Mouse (Mus musculus): ENCODE data around the gene Pcdh11x.
"Not testable (repeated sequence)": the region's sequence is repeated elsewhere in the genome, so short reads cannot be mapped to it uniquely, and the experiment has no call there.

Gene Pcdh11x

DNA sequence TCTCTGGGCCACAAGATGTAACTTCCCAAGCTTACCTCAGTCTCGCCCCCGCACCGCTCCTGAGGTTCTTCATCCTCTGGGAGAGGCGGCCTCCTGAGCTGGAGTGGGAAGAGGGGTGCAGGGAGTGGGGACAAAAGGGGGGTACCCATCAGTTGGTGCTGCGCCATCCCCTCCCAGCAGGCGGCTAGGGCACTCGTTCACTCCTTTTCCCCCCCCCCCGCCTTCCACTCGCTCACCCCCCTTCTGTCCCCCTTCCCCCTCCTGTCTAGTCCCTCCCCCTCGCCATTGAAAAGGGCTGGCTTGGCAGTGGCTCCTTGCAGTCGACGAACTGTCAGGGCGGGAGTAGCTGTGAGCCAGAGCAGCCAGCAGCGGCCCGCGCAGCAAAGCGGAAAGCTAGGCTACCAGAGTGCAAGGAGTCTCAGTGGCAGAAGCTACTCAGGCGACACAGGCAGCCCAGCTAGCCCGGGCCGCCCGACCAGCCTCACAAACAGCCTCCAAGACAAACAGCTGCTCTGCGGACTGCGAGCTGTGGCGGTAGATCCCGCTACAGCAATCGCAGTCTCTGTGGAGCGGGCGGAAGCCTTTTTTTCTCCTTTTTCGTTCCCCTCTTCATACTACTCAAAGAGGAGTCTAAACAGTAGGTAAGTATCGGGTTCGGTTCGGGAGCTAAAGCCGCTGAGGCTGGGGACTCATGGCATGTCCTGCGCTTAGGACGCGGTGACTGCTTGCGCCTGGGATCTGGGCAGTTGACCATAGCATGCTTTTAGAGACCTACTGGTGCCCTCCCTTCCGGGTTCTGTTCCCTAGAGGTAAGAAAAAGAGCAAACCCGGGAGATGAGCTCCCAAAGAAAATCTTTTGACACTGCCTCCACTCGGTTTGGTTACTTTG lies at the start of gene Pcdh11x:
Gene Pcdh11x, plus strand, starts transcription at position 249 of the 889 bp plus-strand sequence.
- Histone ChIP-seq H3K27me3 (ENCODE audit: control insufficient read depth, insufficient read depth, low read length, poor library complexity, severe bottlenecking) (no peaks in the 10 kb centered on the region), H3K36me3 (ENCODE audit: control insufficient read depth, insufficient read depth, low read length, poor library complexity, severe bottlenecking) (no peaks in the 10 kb centered on the region)
- DNase-seq (ENCODE audit: low read depth, low spot score): no peak

DNA sequence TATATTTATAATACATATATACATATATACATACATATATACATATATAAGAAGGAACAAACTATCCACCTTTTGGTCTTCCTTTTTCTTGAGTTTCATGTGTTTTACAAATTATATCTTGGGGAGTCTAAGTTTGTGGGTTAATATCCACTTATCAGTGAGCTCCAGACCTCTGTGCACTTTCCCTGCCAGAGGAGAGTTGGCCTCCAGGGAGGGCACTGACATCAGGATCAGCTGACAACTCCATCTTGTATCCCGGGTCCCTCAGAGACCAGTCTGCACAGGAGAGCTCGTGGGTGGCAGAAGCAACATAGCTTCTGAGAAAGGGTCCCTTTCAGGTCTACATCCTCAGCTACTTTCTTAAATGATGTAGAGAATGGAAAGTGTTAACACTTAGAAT lies 30.0 kb upstream of the Pcdh11x start:
- Histone ChIP-seq H3K36me3 (ENCODE audit: control insufficient read depth, insufficient read depth, low read length, poor library complexity, severe bottlenecking) (no peaks in the 10 kb centered on the region), H3K27me3 (ENCODE audit: control insufficient read depth, insufficient read depth, low read length, poor library complexity, severe bottlenecking) (no peaks in the 10 kb centered on the region)
- DNase-seq (ENCODE audit: low read depth, low spot score): no peak

DNA sequence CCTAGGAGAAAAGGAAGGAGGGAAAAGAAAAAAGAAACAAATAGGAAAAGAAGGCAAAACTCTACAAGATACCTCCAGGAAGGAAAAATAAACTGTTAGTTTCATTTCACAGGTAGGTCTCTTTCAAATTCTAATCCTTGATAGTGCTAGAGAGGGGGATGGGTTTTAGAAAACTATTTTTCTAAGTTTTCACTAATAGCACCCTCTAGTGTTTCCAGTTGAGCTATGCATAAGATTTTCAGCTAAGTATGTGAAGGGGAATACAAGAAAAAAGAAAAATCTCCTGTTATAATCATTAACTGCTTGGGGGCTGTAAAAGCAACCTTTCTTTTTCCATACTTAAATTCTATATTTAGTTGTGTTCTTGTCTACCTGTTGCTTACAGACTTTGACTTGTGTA lies 4.5 kb upstream of the Pcdh11x start:
- Histone ChIP-seq H3K36me3 (ENCODE audit: control insufficient read depth, insufficient read depth, low read length, poor library complexity, severe bottlenecking) (no peaks in the 10 kb centered on the region), H3K27me3 (ENCODE audit: control insufficient read depth, insufficient read depth, low read length, poor library complexity, severe bottlenecking) (no peaks in the 10 kb centered on the region)
- DNase-seq (ENCODE audit: low read depth, low spot score): no peak

DNA sequence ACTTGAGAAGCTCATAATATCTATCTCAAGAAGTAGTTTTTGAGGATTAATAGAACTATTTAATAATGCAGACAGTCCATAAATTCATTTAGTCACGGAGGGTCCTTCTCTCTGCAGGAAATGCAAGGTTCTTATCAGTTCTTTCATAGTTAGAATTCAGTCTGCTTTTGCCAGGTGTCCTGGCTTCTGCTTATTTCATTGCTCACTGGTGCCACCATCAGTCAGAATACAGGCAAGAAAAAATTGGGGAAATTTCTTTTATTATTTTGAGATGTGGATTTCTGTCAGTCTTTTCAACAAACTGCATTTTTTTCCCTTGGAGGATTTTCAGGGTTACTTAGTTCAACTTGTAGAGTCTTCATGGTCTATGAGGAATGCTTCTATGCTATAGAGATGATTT lies 2.6 kb upstream of the Pcdh11x start:
- H3K27me3 ChIP-seq (ENCODE audit: control insufficient read depth, insufficient read depth, low read length, poor library complexity, severe bottlenecking): no peaks in the 10 kb centered on the region
- H3K36me3 ChIP-seq (ENCODE audit: control insufficient read depth, insufficient read depth, low read length, poor library complexity, severe bottlenecking): no peaks in the 10 kb centered on the region
- no peak for DNase-seq (ENCODE audit: low read depth, low spot score)

DNA sequence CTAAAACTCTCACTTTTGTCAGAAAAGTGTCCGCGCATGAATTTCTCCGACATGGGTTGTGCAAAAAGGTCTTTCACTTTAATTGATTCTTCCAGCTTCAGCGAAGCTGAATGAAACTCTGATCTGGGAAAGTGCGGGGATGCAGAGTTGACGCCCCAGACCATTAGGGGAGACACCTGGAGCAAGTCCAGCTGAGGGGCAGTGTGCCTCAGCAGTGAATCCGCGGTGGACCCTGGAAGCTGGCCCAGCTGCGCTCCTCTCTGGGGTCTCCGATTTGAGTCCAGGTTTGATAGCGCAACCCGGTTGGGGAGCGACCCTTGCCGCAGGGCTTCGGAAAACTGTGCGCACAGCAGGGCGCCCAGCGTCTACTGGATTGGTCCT lies 831 bp downstream of the Pcdh11x start:
- Histone ChIP-seq H3K36me3 (ENCODE audit: control insufficient read depth, insufficient read depth, low read length, poor library complexity, severe bottlenecking) (no peaks in the 10 kb centered on the region), H3K27me3 (ENCODE audit: control insufficient read depth, insufficient read depth, low read length, poor library complexity, severe bottlenecking) (no peaks in the 10 kb centered on the region)
- DNase-seq (ENCODE audit: low read depth, low spot score): no peak

DNA sequence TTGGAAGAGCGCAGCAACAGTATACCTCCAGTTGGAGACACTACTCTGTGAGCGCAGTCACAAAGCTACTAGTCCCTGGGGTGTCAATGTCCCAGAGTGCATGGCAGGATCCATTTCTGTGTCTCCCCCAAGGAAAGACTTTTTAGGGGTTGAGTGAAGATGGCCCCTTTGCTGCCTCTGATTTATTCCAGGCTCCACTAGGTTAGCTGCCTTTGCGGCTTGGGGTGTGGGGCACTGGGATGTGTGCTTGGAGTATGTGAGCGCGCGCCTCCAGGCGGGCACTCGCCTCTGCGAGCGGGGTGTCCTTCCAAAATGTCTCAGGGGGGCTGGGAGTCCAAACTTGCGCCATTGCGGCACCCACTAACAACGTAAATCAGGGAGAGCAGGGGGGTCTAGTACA lies 1.6 kb downstream of the Pcdh11x start:
- no peaks in the 10 kb centered on the region for H3K27me3 ChIP-seq (ENCODE audit: control insufficient read depth, insufficient read depth, low read length, poor library complexity, severe bottlenecking)
- DNase-seq (ENCODE audit: low read depth, low spot score): no peak
- no peaks in the 10 kb centered on the region for H3K36me3 ChIP-seq (ENCODE audit: control insufficient read depth, insufficient read depth, low read length, poor library complexity, severe bottlenecking)

DNA sequence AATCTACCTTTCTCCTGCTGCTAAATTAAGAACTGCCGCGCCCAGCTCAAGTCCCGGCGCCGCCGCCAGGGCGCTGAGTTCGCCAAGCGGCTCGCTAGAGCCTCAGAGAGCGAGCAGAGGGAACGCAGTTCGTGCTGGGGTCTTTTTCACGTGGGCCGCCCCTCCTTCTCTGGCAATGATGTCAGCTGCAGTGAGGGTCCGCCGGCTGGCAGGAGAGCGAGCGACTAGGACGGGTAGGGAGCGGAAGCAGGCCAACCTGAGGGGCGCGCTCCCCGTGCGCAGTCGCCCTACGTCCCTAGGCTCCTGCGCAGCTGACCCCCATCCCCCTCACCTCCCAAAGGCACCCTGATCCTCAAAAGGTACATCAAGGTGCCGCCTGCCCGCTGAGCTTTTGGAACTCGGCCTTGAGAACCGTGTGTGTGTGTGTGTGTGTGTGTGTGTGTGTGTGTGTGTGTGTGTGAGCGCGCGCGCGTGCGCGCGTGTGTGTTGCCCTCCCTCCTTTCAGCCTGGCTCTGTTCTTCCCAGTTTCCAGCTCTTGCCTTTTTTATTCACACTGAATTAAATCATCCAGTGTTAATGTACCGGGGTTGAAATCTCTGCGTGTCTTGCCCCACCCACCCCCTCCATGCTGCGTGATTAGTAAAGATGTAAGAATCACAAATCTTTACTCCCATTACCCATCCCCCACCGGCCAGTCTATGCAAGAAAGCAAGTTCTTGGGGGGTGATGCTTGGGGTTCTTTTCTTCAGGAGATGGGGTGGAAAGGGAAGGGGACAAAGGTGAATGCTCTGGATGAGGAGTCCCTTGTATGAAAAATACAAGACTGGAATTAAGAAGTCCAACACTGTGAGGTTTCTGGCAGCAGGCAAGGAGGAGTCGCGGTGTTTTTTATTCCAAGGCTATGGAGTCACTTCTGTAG lies 3.0 kb downstream of the Pcdh11x start:
- Histone ChIP-seq H3K36me3 (ENCODE audit: control insufficient read depth, insufficient read depth, low read length, poor library complexity, severe bottlenecking) (no peaks in the 10 kb centered on the region), H3K27me3 (ENCODE audit: control insufficient read depth, insufficient read depth, low read length, poor library complexity, severe bottlenecking) (no peaks in the 10 kb centered on the region)
- no peak for DNase-seq (ENCODE audit: low read depth, low spot score)

DNA sequence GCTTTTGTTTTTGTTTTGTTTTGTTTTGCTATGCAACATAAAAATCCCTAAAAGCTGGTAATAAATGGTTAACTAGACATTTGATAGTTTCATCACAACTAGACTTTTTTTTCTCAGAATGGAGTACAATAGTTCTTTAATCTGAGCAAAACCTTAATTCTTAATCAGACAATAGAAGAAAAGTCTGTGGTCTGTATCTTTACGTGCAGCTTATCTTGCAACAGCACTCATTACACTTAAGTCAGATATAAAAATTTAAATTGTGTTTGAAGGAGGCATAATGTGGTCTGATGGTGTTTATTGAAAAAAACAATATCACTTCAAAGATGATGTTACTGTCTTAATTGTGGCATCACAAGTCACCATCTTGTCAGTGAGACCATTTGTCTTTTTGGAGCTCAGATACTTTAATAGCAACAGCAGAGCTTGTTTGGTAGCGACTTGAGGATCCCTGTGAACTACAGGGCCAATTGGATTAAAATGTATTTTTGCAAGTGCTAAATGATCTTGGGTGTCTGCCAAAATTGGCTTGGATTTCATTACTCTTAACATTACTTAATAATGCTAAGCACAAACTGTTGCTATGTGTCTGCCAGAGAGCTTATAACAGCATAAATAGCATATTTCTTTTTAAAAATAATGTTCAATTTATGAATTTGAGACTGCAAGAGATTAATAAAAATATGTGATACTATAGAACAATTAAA lies 11.6 kb downstream of the Pcdh11x start:
- H3K27me3 ChIP-seq (ENCODE audit: control insufficient read depth, insufficient read depth, low read length, poor library complexity, severe bottlenecking): no peaks in the 10 kb centered on the region
- no peak for DNase-seq (ENCODE audit: low read depth, low spot score)
- no peaks in the 10 kb centered on the region for H3K36me3 ChIP-seq (ENCODE audit: control insufficient read depth, insufficient read depth, low read length, poor library complexity, severe bottlenecking)

DNA sequence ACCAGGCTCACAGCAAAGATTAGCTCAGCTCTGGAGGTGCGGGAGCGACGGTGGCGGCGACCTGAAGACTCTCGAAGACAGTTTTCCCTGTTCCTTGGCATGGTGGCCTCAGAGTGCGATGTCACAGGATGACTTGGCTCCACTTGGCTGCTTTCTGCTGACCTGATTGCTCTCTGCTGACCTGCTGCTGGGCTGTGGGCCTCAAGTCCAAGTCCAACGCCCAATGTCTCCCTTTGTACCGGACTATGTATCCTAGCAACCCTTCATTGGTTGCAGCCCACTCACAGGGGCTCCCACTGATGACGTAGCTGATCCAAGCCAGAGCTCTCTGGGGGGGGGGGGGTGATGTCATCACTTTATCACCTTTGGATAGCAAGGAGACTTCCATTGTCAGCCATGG lies 22.9 kb downstream of the Pcdh11x start, which contains the start of gene H2afb3:
Gene H2afb3, minus strand, starts transcription at position 101 of the 400 bp plus-strand sequence.
- H3K27me3 ChIP-seq (ENCODE audit: control insufficient read depth, insufficient read depth, low read length, poor library complexity, severe bottlenecking); H3K36me3 ChIP-seq (ENCODE audit: control insufficient read depth, insufficient read depth, low read length, poor library complexity, severe bottlenecking); DNase-seq (ENCODE audit: low read depth, low spot score): not testable (repeated sequence)

DNA sequence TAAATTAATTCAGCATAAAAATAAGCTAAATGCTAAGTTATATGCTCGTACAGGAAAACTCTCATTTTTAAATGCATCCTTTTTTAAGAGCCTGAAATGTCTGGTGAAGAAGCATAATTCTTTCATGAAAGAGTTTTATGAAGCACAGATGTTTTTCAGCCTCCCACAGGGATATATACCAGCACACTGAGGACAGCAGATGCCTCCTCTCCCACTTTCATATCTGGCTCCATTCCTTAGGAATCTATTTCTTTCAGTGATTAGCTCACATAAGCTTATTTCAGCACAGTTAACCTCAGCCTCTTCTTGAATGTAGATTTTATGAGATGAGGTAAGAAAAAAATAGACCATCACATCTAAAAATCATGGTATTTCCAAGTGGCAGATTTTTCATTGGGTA lies 176.2 kb downstream of the Pcdh11x start:
- H3K36me3 ChIP-seq (ENCODE audit: control insufficient read depth, insufficient read depth, low read length, poor library complexity, severe bottlenecking): no peaks in the 10 kb centered on the region

DNA sequence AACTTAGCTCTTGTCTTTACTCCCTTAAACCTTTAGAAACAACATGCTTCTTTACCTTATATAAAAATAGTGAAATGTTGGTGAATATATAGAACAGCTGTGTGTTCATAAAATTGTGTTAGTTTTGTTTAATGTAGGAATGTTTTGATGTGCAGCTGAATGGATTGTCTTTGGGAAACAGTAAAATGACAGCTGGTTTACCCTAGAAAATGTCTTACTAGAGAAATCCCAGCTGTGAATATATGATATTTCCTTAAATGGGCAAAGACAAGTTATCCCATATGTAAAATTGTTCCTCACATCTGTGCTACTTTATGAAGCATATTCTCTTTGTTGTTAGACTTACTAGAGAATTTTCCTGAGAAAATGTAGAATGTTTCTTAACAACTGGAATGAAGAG lies 196.4 kb downstream of the Pcdh11x start:
- no peaks in the 10 kb centered on the region for H3K36me3 ChIP-seq (ENCODE audit: control insufficient read depth, insufficient read depth, low read length, poor library complexity, severe bottlenecking)
- no peak for DNase-seq (ENCODE audit: low read depth, low spot score)
- no peaks in the 10 kb centered on the region for H3K27me3 ChIP-seq (ENCODE audit: control insufficient read depth, insufficient read depth, low read length, poor library complexity, severe bottlenecking)

More for the DNA sequence above, 176.2 kb downstream of the Pcdh11x start:
- no peaks in the 10 kb centered on the region for H3K27me3 ChIP-seq (ENCODE audit: control insufficient read depth, insufficient read depth, low read length, poor library complexity, severe bottlenecking)
- DNase-seq (ENCODE audit: low read depth, low spot score): no peak

DNA sequence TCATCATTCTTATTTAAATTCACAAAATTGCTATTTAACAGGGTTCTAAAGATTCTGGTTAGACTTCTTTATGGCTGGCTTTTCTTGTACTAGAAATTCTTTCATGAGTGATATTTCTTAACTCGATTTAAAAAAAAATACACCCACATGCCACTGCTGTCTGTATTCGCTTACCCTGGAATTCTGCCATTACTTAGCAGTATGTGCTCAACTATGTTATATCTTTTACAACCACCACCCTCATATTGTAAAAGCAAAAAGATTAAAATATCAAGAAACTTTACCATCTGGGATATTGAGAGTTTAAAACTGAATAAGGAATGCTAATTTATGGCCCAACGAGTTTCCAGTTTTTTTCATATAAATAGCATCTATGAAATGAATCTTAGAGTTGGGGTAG lies 234.9 kb downstream of the Pcdh11x start:
- Histone ChIP-seq H3K27me3 (ENCODE audit: control insufficient read depth, insufficient read depth, low read length, poor library complexity, severe bottlenecking) (no peaks in the 10 kb centered on the region), H3K36me3 (ENCODE audit: control insufficient read depth, insufficient read depth, low read length, poor library complexity, severe bottlenecking) (no peaks in the 10 kb centered on the region)
- DNase-seq (ENCODE audit: low read depth, low spot score): no peak

DNA sequence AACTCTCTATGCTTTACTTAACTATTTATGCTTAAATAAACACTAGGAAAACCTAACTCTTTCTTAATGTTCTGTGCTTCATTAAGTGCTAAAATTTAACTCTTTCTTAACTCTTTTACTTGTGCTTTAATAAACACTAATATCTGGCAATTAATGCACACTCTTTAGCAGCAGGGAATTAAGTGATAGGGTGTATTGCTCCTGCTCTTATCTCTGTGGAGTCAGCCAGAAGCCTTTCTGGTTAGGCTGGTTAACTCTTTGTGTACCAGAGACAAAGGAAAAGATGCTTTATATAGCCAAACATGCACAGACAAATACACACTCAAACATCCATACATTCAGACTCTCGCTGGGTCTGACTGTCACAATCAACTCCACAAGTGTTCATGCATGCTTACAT lies 309.2 kb downstream of the Pcdh11x start:
- Histone ChIP-seq H3K27me3 (ENCODE audit: control insufficient read depth, insufficient read depth, low read length, poor library complexity, severe bottlenecking) (no peaks in the 10 kb centered on the region), H3K36me3 (ENCODE audit: control insufficient read depth, insufficient read depth, low read length, poor library complexity, severe bottlenecking) (no peaks in the 10 kb centered on the region)
- DNase-seq (ENCODE audit: low read depth, low spot score): no peak

DNA sequence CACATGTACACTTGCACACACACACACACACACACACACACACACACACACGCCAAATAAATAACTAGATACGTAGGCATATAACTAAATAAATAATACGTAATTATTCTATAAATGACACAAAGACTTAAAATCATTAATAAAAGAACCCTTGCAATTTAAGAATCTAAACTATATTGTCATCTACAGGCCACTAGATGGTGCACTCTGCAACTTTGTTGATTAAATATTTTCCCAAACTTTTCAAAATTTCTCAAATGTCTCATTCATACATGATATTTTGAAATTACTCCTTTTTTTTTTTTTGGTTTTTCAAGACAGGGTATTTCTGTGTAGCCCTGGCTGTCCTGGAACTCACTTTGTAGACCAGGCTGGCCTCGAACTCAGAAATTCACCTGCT lies 328.4 kb downstream of the Pcdh11x start:
- Histone ChIP-seq H3K27me3 (ENCODE audit: control insufficient read depth, insufficient read depth, low read length, poor library complexity, severe bottlenecking) (no peaks in the 10 kb centered on the region), H3K36me3 (ENCODE audit: control insufficient read depth, insufficient read depth, low read length, poor library complexity, severe bottlenecking) (no peaks in the 10 kb centered on the region)
- DNase-seq (ENCODE audit: low read depth, low spot score): no peak

Measured in splenic B cell, adult 2 months (primary cell).